Mouse (Mus musculus) neural tube, embryonic 11.5 days (tissue): ENCODE results near the gene Kif4. TPM values are rescaled to one million over a fixed set of nuclear protein-coding genes. Genes with fewer than 3 reads are reported as not detected.

Experiments
- ATAC-seq: fragments of 200-750 bp; cut with Nextera tagmentation; 2 replicates; pipeline ENCODE4 v1.8.0; 2017; ENCODE audit warnings: moderate number of reproducible peaks, mild to moderate bottlenecking, moderate TSS enrichment, moderate library complexity; ENCODE audit not compliant: insufficient read depth, low FRiP score, low TSS enrichment
- DNase-seq: peaks from one replicate; pipeline ENCODE4 v3.0.0-alpha.2; 2015; ENCODE audit warnings: low spot score
- H3K27ac ChIP-seq: fragments of 300-500 bp; sonication (generic); 2 replicates; pipeline ENCODE4 v1.5.1; 2014; ENCODE audit warnings: low read depth, mild to moderate bottlenecking, low read length
- H3K27me3 ChIP-seq: fragments of 300-500 bp; sonication (generic); 2 replicates; pipeline ENCODE4 v1.6.1; 2014; ENCODE audit warnings: mild to moderate bottlenecking, low read length, mixed read lengths; ENCODE audit not compliant: control insufficient read depth, insufficient read depth
- H3K36me3 ChIP-seq: fragments of 300-500 bp; sonication (generic); 2 replicates; pipeline ENCODE4 v1.6.1; 2014; ENCODE audit warnings: mild to moderate bottlenecking, low read length, moderate library complexity, mixed read lengths; ENCODE audit not compliant: control insufficient read depth, insufficient read depth
- H3K4me1 ChIP-seq: fragments of 300-500 bp; sonication (generic); 2 replicates; pipeline ENCODE4 v1.6.1; 2014; ENCODE audit warnings: low read length, mixed read lengths; ENCODE audit not compliant: control insufficient read depth, insufficient read depth
- H3K4me2 ChIP-seq: fragments of 300-500 bp; sonication (generic); 2 replicates; pipeline ENCODE4 v1.6.1; 2014; ENCODE audit warnings: low read depth, mild to moderate bottlenecking, moderate library complexity
- H3K4me3 ChIP-seq: fragments of 300-500 bp; sonication (generic); 2 replicates; pipeline ENCODE4 v1.5.1; 2014; ENCODE audit warnings: low read depth, low read length
- H3K9ac ChIP-seq: fragments of 300-500 bp; sonication (generic); 2 replicates; pipeline ENCODE4 v1.6.1; 2014; ENCODE audit warnings: mild to moderate bottlenecking, low read length
- H3K9me3 ChIP-seq: fragments of 300-500 bp; sonication (generic); 2 replicates; pipeline ENCODE4 v1.6.1; 2016; ENCODE audit warnings: low read length; ENCODE audit not compliant: control insufficient read depth
- WGBS: fragments of 180-500 bp; shearing (Covaris S2); extraction: QIAGEN DNeasy Blood & Tissue Kit; methylation state at CpG from one replicate; pipeline ENCODE4 v1.1.7; 2014; 5-methylcytosine and 5-hydroxymethylcytosine counted together
- polyA plus RNA-seq: library from polyadenylated mRNA; unstranded; fragments of >200 nt; fragmentation: Nextera tagmentation; extraction: Ambion mirVana; gene quantifications from 2 replicates; pipeline ENCODE4 v1.2.1, GENCODE M21; 2014

The Kif4 gene
- 42.1 and 42.3 TPM in 2 replicates for polyA plus RNA-seq

- Histone ChIP-seq H3K27me3 (no peaks in the 10 kb centered on the region), H3K4me3 (peak within 1 kb of the TSS; percentile 62), H3K36me3 (no peaks in the 10 kb centered on the region), H3K27ac (peak within 1 kb of the TSS; percentile 56; the same call in 1 of the 2 replicates), H3K9me3 (no peaks in the 10 kb centered on the region), H3K4me2 (peak within 1 kb of the TSS; percentile 57), H3K4me1 (no peaks in the 10 kb centered on the region), H3K9ac (peak within 1 kb of the TSS; percentile 67)
- DNase-seq (no peak), ATAC-seq (no peak)
- WGBS: 9% methylated on average over 3 of the region's 3 CpGs
Observed at GRCm38 (mm10) chrX:100625546-100625801, at the start of gene Kif4. TSS of gene Kif4 (plus strand) at chrX:100625737.

- no peaks in the 10 kb centered on the region for H3K36me3 ChIP-seq
- ATAC-seq (no peak), DNase-seq (no peak)
- H3K27ac ChIP-seq: no peak within 1 kb of the TSS
- 70% methylated on average over 4 of the region's 4 CpGs for WGBS
- no peak within 1 kb of the TSS for H3K4me2 ChIP-seq
- no peaks in the 10 kb centered on the region for H3K4me1 ChIP-seq
- H3K9ac ChIP-seq: no peak within 1 kb of the TSS
- H3K9me3 ChIP-seq: no peaks in the 10 kb centered on the region
- H3K27me3 ChIP-seq: no peaks in the 10 kb centered on the region
- H3K4me3 ChIP-seq: no peak within 1 kb of the TSS
Observed at GRCm38 (mm10) chrX:100594791-100595190, 30.7 kb upstream of the Kif4 start, which contains the start of gene P2ry4. TSS of gene P2ry4 (minus strand) at chrX:100594869.

- ATAC-seq: no peak
- Histone ChIP-seq H3K4me1 (no peaks in the 10 kb centered on the region), H3K4me3 (no peak overlapping the region), H3K27ac (no peak overlapping the region), H3K27me3 (no peaks in the 10 kb centered on the region), H3K36me3 (no peaks in the 10 kb centered on the region), H3K9ac (no peak overlapping the region), H3K4me2 (no peak overlapping the region), H3K9me3 (no peaks in the 10 kb centered on the region)
- 25% methylated on average over 5 of the region's 5 CpGs for WGBS
- peak; percentile 48 for DNase-seq
Observed at GRCm38 (mm10) chrX:100597439-100597838, 28.1 kb upstream of the Kif4 start.

- ATAC-seq: no peak
- Histone ChIP-seq H3K9ac (no peak overlapping the region), H3K4me1 (no peaks in the 10 kb centered on the region), H3K27ac (no peak overlapping the region), H3K36me3 (no peaks in the 10 kb centered on the region), H3K4me3 (no peak overlapping the region), H3K9me3 (no peaks in the 10 kb centered on the region), H3K4me2 (no peak overlapping the region), H3K27me3 (no peaks in the 10 kb centered on the region)
- WGBS: 76% methylated on average over 4 of the region's 4 CpGs
- DNase-seq: no peak
Observed at GRCm38 (mm10) chrX:100599755-100600154, 25.8 kb upstream of the Kif4 start.

- Histone ChIP-seq H3K27ac (no peak within 1 kb of the TSS), H3K27me3 (no peaks in the 10 kb centered on the region), H3K4me3 (no peak within 1 kb of the TSS), H3K4me2 (no peak within 1 kb of the TSS), H3K9me3 (no peaks in the 10 kb centered on the region), H3K9ac (no peak within 1 kb of the TSS), H3K36me3 (no peaks in the 10 kb centered on the region), H3K4me1 (no peaks in the 10 kb centered on the region)
- DNase-seq: no peak
- WGBS: 88% methylated on average over 1 of the region's 1 CpGs
- ATAC-seq: no peak
Observed at GRCm38 (mm10) chrX:100605314-100605713, 20.2 kb upstream of the Kif4 start, which contains the start of gene Arr3. TSS of gene Arr3 (plus strand) at chrX:100605497.

- no peaks in the 10 kb centered on the region for H3K27me3 ChIP-seq
- DNase-seq (no peak), ATAC-seq (no peak)
- H3K9ac ChIP-seq: no peak overlapping the region
- WGBS: 68% methylated on average over 3 of the region's 3 CpGs
- no peak overlapping the region for H3K4me3 ChIP-seq
- no peaks in the 10 kb centered on the region for H3K36me3 ChIP-seq
- no peak overlapping the region for H3K4me2 ChIP-seq
- H3K4me1 ChIP-seq: no peaks in the 10 kb centered on the region
- no peaks in the 10 kb centered on the region for H3K9me3 ChIP-seq
- H3K27ac ChIP-seq: no peak overlapping the region
Observed at GRCm38 (mm10) chrX:100618488-100618887, 7.0 kb upstream of the Kif4 start.

GRCm38 (mm10) chrX:100621366-100621765 is 4.2 kb upstream of the Kif4 start:
- WGBS: 78% methylated on average over 2 of the region's 2 CpGs
- DNase-seq (no peak), ATAC-seq (no peak)
- no peak overlapping the region for H3K27ac ChIP-seq
- no peaks in the 10 kb centered on the region for H3K36me3 ChIP-seq
- H3K4me1 ChIP-seq: no peaks in the 10 kb centered on the region
- H3K27me3 ChIP-seq: no peaks in the 10 kb centered on the region
- H3K4me3 ChIP-seq: no peak overlapping the region
- H3K4me2 ChIP-seq: no peak overlapping the region
- no peak overlapping the region for H3K9ac ChIP-seq
- H3K9me3 ChIP-seq: no peaks in the 10 kb centered on the region

- ATAC-seq: no peak
- 91% methylated on average over 4 of the region's 4 CpGs for WGBS
- no peak for DNase-seq
- no peak overlapping the region for H3K4me2 ChIP-seq
- H3K4me1 ChIP-seq: no peaks in the 10 kb centered on the region
- no peak overlapping the region for H3K4me3 ChIP-seq
- H3K9me3 ChIP-seq: no peaks in the 10 kb centered on the region
- no peaks in the 10 kb centered on the region for H3K36me3 ChIP-seq
- H3K9ac ChIP-seq: no peak overlapping the region
- H3K27me3 ChIP-seq: no peaks in the 10 kb centered on the region
- H3K27ac ChIP-seq: no peak overlapping the region
Observed at GRCm38 (mm10) chrX:100624242-100624641, 1.3 kb upstream of the Kif4 start.

- H3K9me3 ChIP-seq: no peaks in the 10 kb centered on the region
- no peaks in the 10 kb centered on the region for H3K27me3 ChIP-seq
- peak overlapping the region; percentile 62 for H3K4me3 ChIP-seq
- DNase-seq (no peak), ATAC-seq (no peak)
- no peaks in the 10 kb centered on the region for H3K36me3 ChIP-seq
- WGBS: 42% methylated on average over 7 of the region's 7 CpGs
- H3K4me1 ChIP-seq: no peaks in the 10 kb centered on the region
- H3K27ac ChIP-seq: no peak overlapping the region
- peak overlapping the region; percentile 40 for H3K4me2 ChIP-seq
- H3K9ac ChIP-seq: peak overlapping the region; percentile 59; the same call in 1 of the 2 replicates
Observed at GRCm38 (mm10) chrX:100625146-100625545, 391 bp upstream of the Kif4 start.
